Mouse (Mus musculus) left cerebral cortex, adult 8-10 months (tissue): Measurements from ENCODE around the gene 1700007K13Rik. TPM values are rescaled to one million over a fixed set of nuclear protein-coding genes. Genes with fewer than 3 reads are reported as not detected.
"Not testable (repeated sequence)": the region's sequence is repeated elsewhere in the genome, so short reads cannot be mapped to it uniquely, and the experiment has no call there.

Experiments
- DNase-seq, 2 experiments: peaks; one replicate each; pipeline ENCODE4 v3.0.0; 2022; ENCODE audit warnings: low spot score in 2 of 2
- total RNA-seq, 4 experiments: library from RNA; stranded (reverse); gene quantifications; 2 replicates each; pipeline ENCODE4 v1.2.4; 2022

The 1700007K13Rik gene
- 1 to 10 TPM; 2.4 to 6.3 (median 3.1) TPM for total RNA-seq

- DNase-seq = peak; percentile 37 to 77
Measured at GRCm38 (mm10) chr2:28465836-28466518, at the start of gene 1700007K13Rik. 1700007K13Rik (minus strand) TSS chr2:28466332.

DNA sequence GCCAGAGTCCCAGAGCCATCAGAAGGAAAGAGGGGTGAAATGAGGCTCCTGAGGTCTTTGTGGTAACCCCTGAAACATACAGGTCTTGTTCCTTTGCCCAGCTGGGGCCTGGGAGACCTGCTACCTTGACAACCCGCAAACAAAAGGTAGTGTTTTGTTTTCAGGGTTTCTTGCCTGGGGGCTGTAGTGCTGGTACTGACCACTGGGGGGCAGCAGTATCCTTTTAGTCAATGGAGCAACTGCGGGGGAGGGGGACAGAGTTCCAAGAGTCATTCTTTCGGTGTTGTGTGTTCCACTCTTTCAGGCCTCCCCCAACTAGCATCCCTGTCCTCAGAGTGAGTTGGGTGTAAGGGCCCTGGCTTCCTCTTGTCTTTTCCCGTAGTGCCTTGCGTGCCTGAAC lies 48.4 kb upstream of the 1700007K13Rik start:
- DNase-seq = peak in 1 of 2 experiments; percentile 70

DNA sequence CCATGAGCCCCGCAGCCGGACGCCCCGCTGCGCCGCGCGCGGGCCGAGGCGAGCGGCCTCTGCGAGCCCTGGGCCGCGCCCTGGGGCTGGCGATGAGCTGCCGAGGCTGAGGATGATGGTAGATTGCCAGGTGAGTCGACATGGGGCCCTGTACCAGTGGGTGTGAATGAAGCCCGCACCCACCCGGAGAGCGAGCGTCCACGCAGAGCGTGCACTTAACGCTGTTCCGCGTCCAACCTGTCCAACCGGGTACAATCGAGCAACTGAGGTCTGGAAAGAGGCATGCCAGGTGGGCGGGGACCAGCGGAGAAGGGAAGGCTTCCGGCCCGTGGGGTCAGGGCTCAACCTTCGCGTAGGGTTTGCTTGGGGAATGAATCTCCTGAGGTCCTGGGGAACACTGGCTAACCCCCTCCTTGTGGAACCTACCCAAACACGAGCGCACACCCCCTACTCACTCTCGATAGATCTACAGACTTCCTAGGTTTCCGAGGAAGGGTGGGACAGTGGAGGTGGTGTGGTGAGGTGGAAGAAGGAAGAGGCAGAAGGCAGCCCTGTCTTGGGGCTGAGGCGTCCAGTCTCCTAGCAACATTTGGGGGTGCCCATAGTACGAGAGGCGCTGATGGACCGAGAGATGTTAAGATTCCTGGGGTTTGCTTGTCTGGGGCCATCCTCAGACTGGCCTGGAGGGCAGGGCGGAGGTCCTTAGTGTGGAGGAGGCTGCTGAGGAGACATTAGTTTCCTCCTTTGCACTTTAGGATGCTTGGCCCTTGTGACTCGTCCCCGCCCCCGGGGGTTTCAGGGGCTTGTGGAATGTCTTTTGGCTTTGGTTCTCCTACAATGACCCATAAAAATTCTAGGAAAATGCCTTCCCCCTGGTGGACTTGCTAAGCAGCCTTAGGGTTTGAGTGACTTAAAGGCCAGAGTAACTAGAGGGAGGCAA lies 47.6 kb upstream of the 1700007K13Rik start:
- DNase-seq = peak; percentile 27 to 36

DNA sequence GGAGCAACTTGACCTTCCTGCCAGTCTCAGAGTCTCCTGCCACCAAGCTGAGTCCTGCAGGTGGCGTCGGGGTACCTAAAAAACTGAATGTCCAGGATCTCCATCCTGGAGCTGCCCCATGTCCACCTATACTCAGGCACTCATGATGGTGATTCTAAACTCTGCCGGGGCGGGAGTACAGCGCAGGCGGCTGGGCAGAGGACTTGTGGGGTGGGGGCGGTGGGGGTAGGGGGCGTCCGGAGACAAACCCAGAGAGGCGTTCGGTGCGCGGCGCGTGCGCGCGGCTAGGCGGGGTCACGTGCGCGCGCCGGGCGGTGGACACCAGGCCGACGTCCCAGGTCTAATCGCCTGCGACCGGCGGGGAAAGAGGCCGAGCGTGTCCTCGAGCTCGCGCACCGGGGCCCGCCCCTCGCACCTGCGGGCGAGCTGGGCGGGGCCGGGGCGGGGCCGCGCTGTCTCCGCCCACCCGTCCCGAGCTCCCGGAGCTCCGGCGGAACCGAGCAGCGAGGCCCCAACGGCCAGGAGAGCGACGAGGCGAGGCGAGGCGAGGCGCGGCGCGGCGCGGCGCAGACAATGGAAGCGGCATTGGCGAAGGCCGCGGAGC lies 46.8 kb upstream of the 1700007K13Rik start, which contains the start of gene Ralgds:
Ralgds (plus strand) TSS at position 328 of the 604 bp plus-strand sequence.
- DNase-seq = peak in 1 of 2 experiments; percentile 57

GRCm38 (mm10) chr2:28511600-28511999 lies 45.5 kb upstream of the 1700007K13Rik start:
- not testable (repeated sequence) for DNase-seq

DNA sequence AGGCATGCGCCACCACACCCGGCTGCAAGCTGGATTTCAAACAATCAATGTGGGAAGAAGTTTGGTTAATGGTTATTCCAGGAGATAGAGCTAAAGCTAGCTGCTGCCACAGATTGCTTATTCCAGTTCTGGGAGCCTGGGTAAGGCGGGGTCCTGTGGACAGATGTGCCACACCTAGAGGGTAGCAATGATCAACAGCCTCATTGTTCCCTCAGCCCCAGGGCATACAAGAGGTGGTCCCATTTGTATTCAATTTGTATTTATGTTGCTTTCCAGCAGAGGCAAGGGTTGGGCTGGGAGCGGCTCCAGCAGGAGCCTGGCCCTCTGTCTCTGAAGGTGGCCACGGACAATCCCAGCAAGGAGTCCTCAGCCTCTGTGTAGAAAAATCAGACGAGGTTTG lies 40.2 kb upstream of the 1700007K13Rik start:
- DNase-seq = peak in 1 of 2 experiments; percentile 2

- no peak for DNase-seq
Measured at GRCm38 (mm10) chr2:28505795-28506194, 39.7 kb upstream of the 1700007K13Rik start, which contains the start of gene Gm10134. Gm10134 (plus strand) TSS chr2:28506095.

- peak in 1 of 2 experiments; percentile 1 for DNase-seq
Measured at GRCm38 (mm10) chr2:28504676-28505075, 38.5 kb upstream of the 1700007K13Rik start.

DNA sequence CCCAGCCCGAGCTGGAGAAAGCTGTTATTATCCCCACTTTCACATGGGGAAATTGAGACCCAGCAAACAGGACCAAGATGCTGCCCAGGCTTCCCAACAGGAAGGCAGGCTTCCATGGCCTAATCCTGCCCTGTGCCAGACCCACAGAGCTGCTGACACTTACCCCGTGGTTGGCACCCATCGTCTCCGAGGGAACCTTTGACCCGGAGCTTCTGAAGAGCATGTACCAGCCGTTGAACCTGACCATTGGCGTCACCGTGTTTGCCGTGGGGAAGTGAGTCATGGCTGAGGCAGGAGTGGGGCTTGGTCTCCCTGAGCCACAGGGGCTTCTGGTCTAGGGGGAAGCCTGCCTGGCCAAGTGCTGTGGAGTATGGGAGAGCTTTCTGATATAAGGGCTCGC lies 36.9 kb upstream of the 1700007K13Rik start:
- no peak for DNase-seq

- no peak for DNase-seq
Measured at GRCm38 (mm10) chr2:28498431-28498830, 32.3 kb upstream of the 1700007K13Rik start.

GRCm38 (mm10) chr2:28497561-28497960 lies 31.4 kb upstream of the 1700007K13Rik start:
- DNase-seq = no peak

DNA sequence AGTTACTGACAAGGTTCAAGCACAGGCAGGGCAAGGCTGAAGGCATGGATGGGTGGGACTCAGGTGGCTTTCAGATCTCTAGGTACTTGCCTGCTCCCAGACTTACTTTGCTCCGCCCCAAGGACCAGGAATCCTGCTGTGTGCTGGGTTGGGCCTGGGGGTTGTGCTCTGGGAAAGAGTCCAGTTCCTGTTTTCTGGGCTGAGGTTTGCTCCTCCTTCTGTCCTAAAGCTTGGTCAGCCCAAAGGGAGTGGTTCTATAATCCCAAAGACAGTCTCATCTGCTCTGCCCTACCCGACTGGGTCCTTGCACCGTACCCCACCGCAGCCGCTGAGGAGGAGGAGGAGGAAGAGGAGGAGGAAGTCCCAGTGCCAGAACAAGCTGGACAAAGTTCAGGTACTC lies 30.5 kb upstream of the 1700007K13Rik start, which contains the start of gene Gbgt1:
Gbgt1 (plus strand) TSS at position 221 of the 400 bp plus-strand sequence.
- DNase-seq = no peak

DNA sequence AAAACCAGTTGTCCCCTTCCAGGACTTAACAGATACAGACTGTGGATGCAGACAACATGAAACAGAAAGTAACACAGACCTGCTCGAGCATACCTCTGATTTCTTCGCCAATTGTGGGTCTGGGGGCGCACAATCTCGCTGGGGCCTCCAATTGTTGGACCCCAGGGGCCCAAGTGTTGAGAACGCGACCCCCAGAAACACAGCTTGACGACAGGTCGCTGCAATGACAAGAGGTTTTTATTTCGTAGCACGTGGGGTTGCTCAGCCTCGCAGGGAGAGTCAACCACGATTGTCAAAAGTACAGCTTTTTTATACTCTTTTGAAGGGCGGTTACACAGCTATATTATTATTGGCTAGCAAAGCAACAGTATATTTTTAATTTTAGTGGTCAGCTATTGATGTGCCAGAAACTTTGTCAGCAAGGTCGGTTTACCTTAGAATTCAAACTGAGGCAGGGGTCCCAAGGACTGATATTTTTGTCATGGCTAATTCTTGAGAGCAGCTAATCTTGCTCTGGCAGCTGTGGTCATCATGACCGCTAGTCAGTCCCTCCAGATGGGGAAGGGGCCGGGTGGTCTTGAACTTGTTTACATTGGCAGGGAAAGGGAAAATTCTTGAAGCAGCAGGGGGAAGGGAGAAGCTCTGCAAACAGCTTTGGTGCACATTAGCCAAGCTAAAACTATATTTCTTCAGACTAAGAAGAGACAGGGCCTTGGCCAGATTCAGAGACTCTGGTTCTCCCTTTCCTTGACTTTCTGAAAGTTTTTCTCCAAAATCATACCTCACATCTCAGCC lies 29.9 kb upstream of the 1700007K13Rik start:
- no peak for DNase-seq

- DNase-seq = no peak
Measured at GRCm38 (mm10) chr2:28495207-28495756, 29.1 kb upstream of the 1700007K13Rik start.

DNA sequence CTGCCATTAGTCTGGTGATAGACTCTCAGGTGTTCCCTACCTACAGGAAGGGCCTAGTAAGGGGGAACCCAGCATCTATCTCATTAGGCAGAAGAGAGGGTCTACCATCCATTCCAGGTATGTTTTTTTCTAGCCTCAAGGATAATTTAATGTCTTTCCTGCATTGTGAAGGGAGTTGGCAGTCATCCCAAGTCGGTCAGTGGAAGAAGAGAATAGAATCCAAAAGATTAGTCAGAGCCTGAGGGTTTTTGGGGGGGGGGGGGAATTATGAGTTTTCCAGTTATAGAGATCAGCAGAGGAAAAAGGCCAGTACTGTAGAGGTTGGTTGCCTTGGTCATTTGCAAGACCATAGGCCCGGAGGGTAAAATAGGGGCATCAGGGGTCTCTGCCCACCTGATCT lies 28.4 kb upstream of the 1700007K13Rik start:
- no peak for DNase-seq

GRCm38 (mm10) chr2:28483861-28484260 lies 17.7 kb upstream of the 1700007K13Rik start:
- no peak for DNase-seq

DNA sequence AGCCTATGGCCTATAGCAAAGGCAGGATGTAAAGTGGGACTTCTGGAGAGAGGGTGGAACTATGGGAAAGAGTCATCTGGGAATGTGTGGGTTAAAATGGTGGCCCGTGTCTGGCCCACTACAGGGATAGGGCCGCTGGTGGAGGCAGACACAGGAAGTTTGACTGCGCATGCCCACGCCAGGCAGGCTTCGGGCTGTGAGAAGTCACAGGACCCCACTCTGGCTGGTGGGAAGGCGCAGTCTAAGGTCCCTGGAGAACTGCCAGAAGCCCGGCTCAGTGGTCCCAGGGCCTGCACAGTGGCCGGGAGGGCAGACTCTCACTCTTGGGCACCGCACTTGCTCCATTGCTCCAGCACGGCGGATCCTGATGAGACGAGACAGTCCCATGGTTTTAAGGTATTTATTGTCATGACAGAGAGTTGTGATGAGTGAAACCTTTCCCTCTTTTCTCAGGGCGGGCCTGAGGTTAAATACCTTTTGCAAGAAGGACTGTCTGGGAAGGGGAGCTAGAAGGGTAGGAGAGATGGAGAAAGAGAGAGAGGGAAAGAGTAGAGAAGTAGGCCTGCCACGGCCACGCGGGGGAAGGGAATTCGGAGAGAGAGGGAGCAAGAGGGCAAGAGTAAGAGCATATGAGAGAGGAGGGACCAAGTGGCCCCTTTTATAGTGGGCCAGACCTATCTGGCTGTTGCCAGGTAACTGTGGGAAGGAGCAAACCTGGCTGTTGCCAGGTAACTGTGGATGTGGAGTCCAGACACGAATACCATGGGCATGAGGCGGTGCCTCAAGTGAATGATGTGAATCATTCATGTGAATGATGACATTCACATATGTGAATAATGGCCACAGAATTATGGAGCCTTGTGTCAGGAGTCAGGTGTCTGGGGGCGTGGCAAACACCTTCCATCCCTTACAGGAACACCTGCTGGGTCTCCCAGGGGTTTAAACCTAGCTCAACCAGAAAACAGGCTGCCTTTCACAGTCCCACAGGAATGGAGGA lies 13.4 kb upstream of the 1700007K13Rik start:
- no peak for DNase-seq

DNA sequence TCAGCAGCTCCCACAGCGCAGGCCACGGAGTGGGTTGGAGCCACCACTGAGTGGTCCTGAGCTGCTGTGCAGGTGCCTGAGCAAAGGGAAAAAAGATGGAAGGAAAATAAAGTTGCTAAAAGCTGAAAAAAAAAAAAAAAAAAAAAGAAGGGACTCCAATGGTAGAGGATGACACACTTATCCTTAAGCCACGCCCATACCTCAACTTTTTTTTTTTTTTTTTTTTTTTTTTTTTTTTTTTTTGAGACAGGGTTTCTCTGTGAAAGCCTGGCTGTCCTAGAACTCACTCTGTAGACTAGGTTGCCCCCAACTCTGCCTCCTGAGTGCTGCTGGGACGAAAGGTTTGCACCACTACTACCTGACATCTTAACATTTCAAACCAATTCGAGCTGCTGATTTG lies 11.9 kb upstream of the 1700007K13Rik start:
- not testable (repeated sequence) for DNase-seq

GRCm38 (mm10) chr2:28472011-28472410 lies 5.9 kb upstream of the 1700007K13Rik start:
- not testable (repeated sequence) for DNase-seq
